Mouse (Mus musculus): ENCODE results near the gene Fam229b.

The Fam229b gene

DNA sequence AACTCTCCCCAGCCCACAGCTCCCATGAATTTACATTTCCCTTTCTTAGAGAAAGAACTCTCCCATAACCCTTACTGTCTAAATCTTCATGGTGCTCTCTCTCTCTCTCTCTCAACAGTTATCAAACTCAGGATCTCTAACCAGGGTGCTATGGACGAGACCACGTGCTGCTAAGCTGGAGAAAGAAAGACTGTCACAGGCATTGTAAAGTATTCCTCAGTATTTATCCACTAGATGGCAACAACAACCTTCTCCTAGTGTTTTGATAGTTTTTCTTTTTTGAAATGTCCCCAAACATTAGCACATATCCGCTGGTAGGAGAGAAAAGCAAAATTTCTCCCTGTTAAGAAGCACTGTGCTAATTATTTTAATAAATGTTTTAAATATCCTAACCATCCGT, 12.3 kb downstream of the Fam229b start:
- no peak for DNase-seq (ENCODE audit: low spot score)

DNA sequence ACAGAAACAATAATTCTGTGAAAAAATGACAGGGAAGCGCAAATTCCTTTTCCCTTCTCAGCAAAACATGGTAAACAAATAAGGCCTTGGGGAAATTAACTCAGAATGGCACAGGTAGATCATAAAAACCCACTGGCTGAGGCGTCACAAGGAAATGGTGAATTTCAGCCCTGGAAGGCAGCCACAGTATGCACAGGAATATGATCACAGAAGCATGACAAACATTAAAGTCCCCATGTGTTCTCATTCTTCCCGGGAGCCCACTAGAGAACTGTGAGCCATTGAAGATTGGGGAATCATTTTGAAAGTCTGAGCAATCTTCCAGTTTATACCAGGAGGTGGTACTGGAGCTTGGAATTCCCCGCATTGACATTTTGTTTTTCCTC, 24.2 kb downstream of the Fam229b start:
- no peak for DNase-seq (ENCODE audit: low spot score)

DNA sequence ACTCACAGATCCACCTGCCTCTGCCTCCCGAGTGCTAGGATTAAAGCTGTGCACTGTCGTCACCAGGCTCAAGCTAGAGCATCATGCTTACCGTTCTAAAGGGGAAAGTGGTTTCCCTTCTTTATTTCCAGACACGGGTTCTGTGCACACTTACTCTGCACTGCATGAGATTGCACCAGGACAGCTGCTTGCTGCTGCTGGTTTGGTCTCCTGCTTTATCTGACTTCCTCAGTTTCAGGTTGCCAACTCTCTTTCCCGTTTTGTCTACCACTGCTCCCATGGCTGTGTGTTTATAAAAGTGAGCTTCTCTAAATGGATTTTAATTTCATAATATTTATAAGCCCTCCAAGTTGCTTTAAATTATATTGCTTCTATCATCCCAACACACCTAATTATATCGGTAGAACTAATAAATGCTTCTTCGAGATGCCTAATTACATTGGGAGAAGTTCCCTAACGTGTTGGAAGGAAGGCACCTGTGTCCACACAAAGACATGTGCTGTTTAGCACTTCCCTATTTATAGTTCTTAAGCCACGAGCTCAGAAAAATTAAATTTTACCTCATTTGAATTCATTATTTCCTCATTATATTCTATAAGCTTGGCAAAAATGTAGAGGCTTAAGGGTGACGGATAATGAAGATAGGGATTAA, 24.8 kb downstream of the Fam229b start:
- no peak for DNase-seq (ENCODE audit: low spot score)

DNA sequence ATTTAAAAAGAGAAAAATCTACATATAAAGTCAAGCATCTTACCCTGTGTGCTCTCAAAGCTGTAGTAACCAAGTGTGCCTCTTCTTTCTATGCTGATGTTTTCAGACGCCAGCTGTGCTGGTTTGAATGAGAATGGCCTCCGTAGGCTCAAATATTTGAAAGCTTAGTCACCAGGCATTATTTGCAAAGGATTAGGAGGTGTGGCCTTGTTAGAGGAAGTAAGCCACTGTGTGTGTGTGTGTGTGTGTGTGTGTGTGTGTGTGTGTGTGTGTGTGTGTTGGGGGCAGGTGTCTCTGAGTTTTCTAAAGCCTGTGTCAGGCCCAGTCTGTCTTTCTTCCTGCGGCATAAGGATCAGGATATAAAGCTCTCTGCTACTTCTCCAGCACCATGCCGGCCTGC, 26.8 kb downstream of the Fam229b start:
- no peak for DNase-seq (ENCODE audit: low spot score)

DNA sequence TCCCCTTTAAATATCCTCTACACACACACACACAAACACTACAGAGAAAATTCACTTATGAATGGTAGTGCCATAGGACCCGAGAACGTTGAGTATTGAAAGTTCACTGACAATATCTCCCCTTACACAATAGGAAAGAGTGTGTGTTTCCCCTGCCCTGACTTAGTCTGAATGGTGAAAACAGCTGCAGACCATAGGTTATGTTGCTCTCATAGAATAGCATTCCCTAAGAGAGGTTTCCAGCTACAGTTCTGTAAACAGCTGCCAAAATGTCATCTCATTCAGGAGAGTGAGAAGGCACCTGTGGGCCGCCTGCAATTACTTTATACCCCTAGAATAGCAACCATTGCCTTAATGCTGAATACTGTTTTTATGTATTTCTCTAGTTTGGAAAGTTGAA, 27.3 kb downstream of the Fam229b start:
- no peak for DNase-seq (ENCODE audit: low spot score)

DNA sequence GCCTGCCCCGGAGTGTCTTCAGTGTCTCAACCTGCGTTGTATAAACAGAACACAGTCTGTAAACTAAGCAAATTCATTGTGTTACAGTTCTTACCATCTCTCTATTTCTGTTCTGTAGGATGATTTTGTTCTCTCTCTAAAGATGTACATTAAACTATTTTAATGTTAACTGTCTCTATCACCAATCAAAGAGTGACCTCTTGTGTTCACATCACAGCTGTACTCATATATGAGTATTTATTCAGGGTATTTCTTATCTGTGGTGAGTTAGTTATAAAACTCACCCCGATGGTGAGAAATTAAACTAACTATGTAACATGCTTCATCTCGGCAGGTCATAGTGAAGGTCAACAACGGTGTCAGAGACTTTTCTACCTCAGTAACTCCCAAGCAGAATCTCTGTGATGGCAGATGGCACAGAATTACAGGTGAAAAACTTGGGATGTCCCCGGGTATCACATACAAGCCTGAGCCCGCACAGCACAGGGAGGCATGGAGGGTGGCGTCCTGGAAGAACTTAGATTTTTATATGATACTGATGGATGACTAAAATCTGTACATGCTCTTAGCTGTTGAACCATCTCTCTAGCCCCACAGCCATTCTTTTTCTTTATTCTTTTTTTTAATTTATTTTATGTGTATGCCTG, 28.8 kb downstream of the Fam229b start:
- no peak for DNase-seq (ENCODE audit: low spot score)

DNA sequence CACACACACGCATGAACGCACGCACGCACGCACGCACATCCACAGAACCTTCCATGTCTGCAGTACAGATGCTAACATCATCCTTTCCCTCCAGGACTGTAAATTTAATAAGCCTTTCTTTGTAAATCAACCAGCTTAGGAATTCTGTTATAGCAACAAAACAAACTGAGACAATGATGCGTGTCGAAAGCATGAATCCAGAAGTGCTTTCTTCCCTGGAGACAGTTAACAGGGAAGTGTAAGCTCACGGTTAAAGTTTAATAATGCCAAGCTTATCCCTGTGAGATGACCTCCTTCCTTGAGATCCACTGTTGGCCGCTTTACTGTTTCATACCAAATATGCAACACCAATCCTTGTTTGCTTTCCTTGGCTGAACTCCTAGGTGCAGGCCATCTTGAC, 35.0 kb downstream of the Fam229b start:
- DNase-seq (ENCODE audit: low spot score), result no peak

DNA sequence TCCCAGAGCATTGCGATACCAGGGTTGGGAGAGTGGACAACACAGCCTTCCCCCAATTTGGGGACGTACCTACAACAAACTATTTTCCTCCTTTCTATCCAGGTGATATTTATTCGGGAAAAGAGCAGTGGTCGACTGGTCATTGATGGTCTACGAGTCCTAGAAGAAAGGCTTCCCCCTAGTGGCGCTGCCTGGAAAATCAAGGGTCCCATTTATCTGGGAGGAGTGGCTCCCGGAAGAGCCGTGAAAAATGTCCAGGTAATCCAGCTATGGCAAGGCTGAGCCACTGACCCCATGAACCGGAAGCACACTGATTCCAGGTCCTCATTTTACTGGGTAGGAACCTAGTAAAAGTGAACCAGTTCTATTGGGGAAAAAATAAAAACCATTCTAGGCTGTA, 36.7 kb downstream of the Fam229b start:
- no peak for DNase-seq (ENCODE audit: low spot score)

DNA sequence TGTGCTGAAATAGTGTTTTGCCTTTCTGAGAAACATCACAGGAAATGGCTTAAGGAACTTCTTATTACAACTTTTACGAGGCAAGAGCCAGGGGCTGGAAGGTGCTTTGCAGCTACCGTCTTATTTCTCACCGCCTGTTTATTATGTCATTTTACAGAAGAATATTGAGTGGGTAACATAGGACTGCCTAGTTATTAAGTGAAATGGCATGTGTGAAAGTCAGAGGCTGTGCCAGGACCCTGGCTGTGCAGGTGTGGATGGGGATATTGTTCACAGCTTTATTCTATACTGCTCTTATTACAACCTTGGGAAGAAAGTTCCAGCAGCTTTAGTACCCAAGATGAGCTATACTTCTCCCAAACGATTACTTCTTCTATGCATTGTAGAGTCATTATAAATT, 61.7 kb downstream of the Fam229b start:
- DNase-seq (ENCODE audit: low spot score), result no peak
